Mouse (Mus musculus) heart, embryonic 13.5 days (tissue): Measurements from ENCODE around the gene Hs6st3. TPM values are rescaled to one million over a fixed set of nuclear protein-coding genes. Genes with fewer than 3 reads are reported as not detected.

Experiments used
- ATAC-seq: fragments of 200-750 bp; cut with Nextera tagmentation; 2 replicates; pipeline ENCODE4 v1.8.0; 2017; ENCODE audit warnings: moderate TSS enrichment; ENCODE audit not compliant: insufficient number of reproducible peaks, low FRiP score, low TSS enrichment; ENCODE audit errors: extremely low read depth
- H3K27ac ChIP-seq: fragments of 300-500 bp; sonication (generic); replicated peaks from 2 replicates; pipeline ENCODE4 v1.5.1; 2015; ENCODE audit warnings: moderate library complexity, mild to moderate bottlenecking, inconsistent platforms
- H3K27me3 ChIP-seq: fragments of 300-500 bp; sonication (generic); replicated peaks from 2 replicates; pipeline ENCODE4 v1.6.1; 2015; ENCODE audit warnings: mild to moderate bottlenecking, inconsistent platforms
- H3K36me3 ChIP-seq: fragments of 300-500 bp; sonication (generic); 2 replicates; pipeline ENCODE4 v1.6.1; 2015; ENCODE audit warnings: mild to moderate bottlenecking, inconsistent platforms
- H3K4me1 ChIP-seq: fragments of 300-500 bp; sonication (generic); 2 replicates; pipeline ENCODE4 v1.6.1; 2015; ENCODE audit warnings: inconsistent platforms
- H3K4me2 ChIP-seq: fragments of 300-500 bp; sonication (generic); 2 replicates; pipeline ENCODE4 v1.6.1; 2015; ENCODE audit warnings: inconsistent platforms, mild to moderate bottlenecking, moderate library complexity
- H3K4me3 ChIP-seq: fragments of 300-500 bp; sonication (generic); 2 replicates; pipeline ENCODE4 v1.5.1; 2015; ENCODE audit warnings: moderate library complexity, mild to moderate bottlenecking, inconsistent platforms
- H3K9ac ChIP-seq: fragments of 300-500 bp; sonication (generic); 2 replicates; pipeline ENCODE4 v1.6.1; 2015; ENCODE audit warnings: inconsistent platforms, mild to moderate bottlenecking, moderate library complexity
- H3K9me3 ChIP-seq: fragments of 300-500 bp; sonication (generic); 2 replicates; pipeline ENCODE4 v1.6.1; 2016; ENCODE audit warnings: inconsistent platforms
- whole genome bisulfite sequencing: fragments of 180-500 bp; shearing (Covaris S2); methylation state at CpG from one replicate; pipeline ENCODE4 v1.1.7; 2015; ENCODE audit warnings: mixed read lengths; 5-methylcytosine and 5-hydroxymethylcytosine counted together
- polyA plus RNA-seq: library from polyadenylated mRNA; unstranded; fragments of >200 nt; fragmentation: Nextera tagmentation; extraction: Ambion mirVana; gene quantifications from 2 replicates; pipeline ENCODE4 v1.2.1, GENCODE M21; 2015

Gene Hs6st3
- polyA plus RNA-seq, 1 experiment from 2014 or later: not detected

- H3K4me3 ChIP-seq: no peak overlapping the region
- H3K27me3 ChIP-seq: no peaks in the 10 kb centered on the region
- no peak overlapping the region for H3K27ac ChIP-seq
- H3K36me3 ChIP-seq: no peaks in the 10 kb centered on the region
- no peak overlapping the region for H3K9ac ChIP-seq
- no peaks in the 10 kb centered on the region for H3K4me1 ChIP-seq
- no peaks in the 10 kb centered on the region for H3K9me3 ChIP-seq
- no peak for ATAC-seq
- no peak overlapping the region for H3K4me2 ChIP-seq
- 77% methylated on average over 3 of the region's 3 CpGs for WGBS
Observed at GRCm38 (mm10) chr14:119452797-119453196, 314.7 kb downstream of the Hs6st3 start.

GRCm38 (mm10) chr14:119464308-119464707, 326.2 kb downstream of the Hs6st3 start:
- Histone ChIP-seq H3K9me3 (no peaks in the 10 kb centered on the region), H3K4me3 (no peak overlapping the region), H3K36me3 (no peaks in the 10 kb centered on the region), H3K4me1 (no peaks in the 10 kb centered on the region), H3K4me2 (no peak overlapping the region), H3K9ac (no peak overlapping the region), H3K27ac (no peak overlapping the region), H3K27me3 (no peaks in the 10 kb centered on the region)
- 72% methylated on average over 5 of the region's 5 CpGs for WGBS
- ATAC-seq: no peak

GRCm38 (mm10) chr14:119464883-119465282, 326.7 kb downstream of the Hs6st3 start:
- H3K36me3 ChIP-seq: no peaks in the 10 kb centered on the region
- H3K27ac ChIP-seq: no peak overlapping the region
- no peaks in the 10 kb centered on the region for H3K9me3 ChIP-seq
- H3K27me3 ChIP-seq: no peaks in the 10 kb centered on the region
- H3K4me2 ChIP-seq: no peak overlapping the region
- no peak overlapping the region for H3K9ac ChIP-seq
- no peak overlapping the region for H3K4me3 ChIP-seq
- ATAC-seq: no peak
- no peaks in the 10 kb centered on the region for H3K4me1 ChIP-seq
- 83% methylated on average over 1 of the region's 1 CpGs for WGBS

- Histone ChIP-seq H3K9me3 (no peaks in the 10 kb centered on the region), H3K27ac (no peak overlapping the region), H3K4me2 (no peak overlapping the region), H3K4me3 (no peak overlapping the region), H3K9ac (no peak overlapping the region), H3K4me1 (no peaks in the 10 kb centered on the region), H3K27me3 (no peaks in the 10 kb centered on the region), H3K36me3 (no peaks in the 10 kb centered on the region)
- no peak for ATAC-seq
- WGBS: 53% methylated on average over 5 of the region's 5 CpGs
Observed at GRCm38 (mm10) chr14:119466899-119467588, 328.9 kb downstream of the Hs6st3 start.

GRCm38 (mm10) chr14:119476582-119476981, 338.4 kb downstream of the Hs6st3 start:
- Histone ChIP-seq H3K27me3 (no peaks in the 10 kb centered on the region), H3K4me3 (no peak overlapping the region), H3K27ac (no peak overlapping the region), H3K4me1 (peaks cover 6% of the 10 kb centered on the region; the same call in 1 of the 2 replicates), H3K9me3 (no peaks in the 10 kb centered on the region), H3K36me3 (no peaks in the 10 kb centered on the region), H3K9ac (no peak overlapping the region), H3K4me2 (no peak overlapping the region)
- 76% methylated on average over 9 of the region's 9 CpGs for WGBS
- no peak for ATAC-seq

GRCm38 (mm10) chr14:119477836-119478235, 339.7 kb downstream of the Hs6st3 start:
- Histone ChIP-seq H3K4me3 (no peak overlapping the region), H3K4me2 (peak overlapping the region; percentile 9; the same call in 1 of the 2 replicates), H3K27me3 (no peaks in the 10 kb centered on the region), H3K9ac (no peak overlapping the region), H3K9me3 (no peaks in the 10 kb centered on the region), H3K36me3 (no peaks in the 10 kb centered on the region), H3K27ac (no peak overlapping the region), H3K4me1 (peaks cover 6% of the 10 kb centered on the region; the same call in 1 of the 2 replicates)
- WGBS: 24% methylated on average over 4 of the region's 4 CpGs
- no peak; the same call in 1 of the 2 replicates for ATAC-seq

- Histone ChIP-seq H3K27ac (no peak overlapping the region), H3K4me1 (no peaks in the 10 kb centered on the region), H3K27me3 (no peaks in the 10 kb centered on the region), H3K4me3 (no peak overlapping the region), H3K9me3 (no peaks in the 10 kb centered on the region), H3K9ac (no peak overlapping the region), H3K36me3 (no peaks in the 10 kb centered on the region), H3K4me2 (no peak overlapping the region)
- no peak for ATAC-seq
- 66% methylated on average over 5 of the region's 5 CpGs for WGBS
Observed at GRCm38 (mm10) chr14:119488978-119489703, 351.0 kb downstream of the Hs6st3 start.

GRCm38 (mm10) chr14:119520632-119521031, 382.5 kb downstream of the Hs6st3 start:
- no peak overlapping the region for H3K27ac ChIP-seq
- H3K4me1 ChIP-seq: no peaks in the 10 kb centered on the region
- whole genome bisulfite sequencing: 54% methylated on average over 5 of the region's 5 CpGs
- ATAC-seq: no peak
- H3K9me3 ChIP-seq: no peaks in the 10 kb centered on the region
- H3K36me3 ChIP-seq: no peaks in the 10 kb centered on the region
- no peak overlapping the region for H3K4me3 ChIP-seq
- H3K4me2 ChIP-seq: no peak overlapping the region
- no peak overlapping the region for H3K9ac ChIP-seq
- no peaks in the 10 kb centered on the region for H3K27me3 ChIP-seq

GRCm38 (mm10) chr14:119521056-119521455, 382.9 kb downstream of the Hs6st3 start:
- 75% methylated on average over 1 of the region's 1 CpGs for WGBS
- H3K4me3 ChIP-seq: no peak overlapping the region
- H3K27me3 ChIP-seq: no peaks in the 10 kb centered on the region
- no peaks in the 10 kb centered on the region for H3K9me3 ChIP-seq
- H3K4me1 ChIP-seq: no peaks in the 10 kb centered on the region
- no peak overlapping the region for H3K4me2 ChIP-seq
- no peak for ATAC-seq
- H3K36me3 ChIP-seq: no peaks in the 10 kb centered on the region
- H3K9ac ChIP-seq: no peak overlapping the region
- no peak overlapping the region for H3K27ac ChIP-seq

- Histone ChIP-seq H3K27me3 (no peaks in the 10 kb centered on the region), H3K36me3 (no peaks in the 10 kb centered on the region), H3K9me3 (no peaks in the 10 kb centered on the region), H3K4me2 (no peak overlapping the region), H3K4me3 (no peak overlapping the region), H3K27ac (no peak overlapping the region), H3K9ac (no peak overlapping the region), H3K4me1 (no peaks in the 10 kb centered on the region)
- ATAC-seq: no peak
- WGBS: 73% methylated on average over 13 of the region's 13 CpGs
Observed at GRCm38 (mm10) chr14:119532889-119533546, 394.9 kb downstream of the Hs6st3 start.

- Histone ChIP-seq H3K4me2 (no peak overlapping the region), H3K27me3 (no peaks in the 10 kb centered on the region), H3K4me3 (no peak overlapping the region), H3K27ac (no peak overlapping the region), H3K36me3 (no peaks in the 10 kb centered on the region), H3K4me1 (no peaks in the 10 kb centered on the region), H3K9me3 (no peaks in the 10 kb centered on the region), H3K9ac (no peak overlapping the region)
- WGBS: 61% methylated on average over 5 of the region's 5 CpGs
- no peak for ATAC-seq
Observed at GRCm38 (mm10) chr14:119540505-119540904, 402.4 kb downstream of the Hs6st3 start.
